Mouse (Mus musculus): ENCODE results near the gene Klk1b11. TPM values are rescaled to one million over a fixed set of nuclear protein-coding genes. Genes with fewer than 3 reads are reported as not detected.
"Not testable (repeated sequence)": the region's sequence is repeated elsewhere in the genome, so short reads cannot be mapped to it uniquely, and the experiment has no call there.

The Klk1b11 gene
- not detected in 2 replicates for polyA plus RNA-seq (2016; fragmentation: Nextera tagmentation; extraction: Ambion mirVana)

DNA sequence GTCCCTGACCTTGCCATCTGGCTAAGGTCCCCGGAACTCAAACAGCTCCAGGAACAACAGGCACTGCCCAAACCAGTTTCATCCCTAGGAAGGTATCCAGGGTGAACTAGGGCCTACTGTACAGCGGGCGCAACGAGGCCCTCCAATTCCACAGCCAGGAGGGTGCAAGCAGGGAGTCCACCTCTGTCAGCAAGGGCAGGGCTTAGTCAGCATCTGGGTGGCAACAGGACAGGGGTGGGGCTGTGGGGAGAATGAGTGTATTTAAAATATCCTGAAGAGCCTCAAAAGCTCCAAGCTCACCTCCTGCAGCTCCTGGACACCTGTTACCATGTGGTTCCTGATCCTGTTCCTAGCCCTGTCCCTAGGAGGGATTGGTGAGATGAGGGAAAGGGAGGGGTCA, at the start of gene Klk1b11:
Gene Klk1b11 (plus strand): TSS at position 301 of the 400 bp plus-strand sequence.
- not testable (repeated sequence) for H3K9ac ChIP-seq; H3K36me3 ChIP-seq; H3K4me1 ChIP-seq (replicated peaks); H3K27me3 ChIP-seq (replicated peaks); H3K4me3 ChIP-seq; H3K9me3 ChIP-seq (replicated peaks); ATAC-seq (ENCODE audit: insufficient number of reproducible peaks, low FRiP score); H3K27ac ChIP-seq (ENCODE audit: poor library complexity, severe bottlenecking); H3K4me2 ChIP-seq
- WGBS, result 66% methylated on average over 4 of the region's 4 CpGs

DNA sequence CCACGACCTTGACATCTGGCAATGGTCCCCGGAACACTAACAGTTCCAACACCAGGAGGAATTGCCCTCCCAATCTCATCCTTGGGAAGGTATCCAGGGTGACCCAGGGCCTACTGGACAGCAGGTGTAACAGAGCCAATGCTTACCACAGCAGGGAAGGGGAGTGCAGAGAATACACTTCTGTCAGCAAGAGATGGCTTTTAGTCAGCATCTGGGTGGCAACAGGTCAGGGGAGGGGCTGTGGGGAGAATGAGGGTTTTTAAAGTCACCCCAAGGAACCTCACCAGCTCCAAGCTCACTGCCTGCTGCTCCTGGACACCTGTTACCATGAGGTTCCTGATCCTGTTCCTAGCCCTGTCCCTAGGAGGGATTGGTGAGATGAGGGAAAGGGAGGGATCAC, 45.3 kb upstream of the Klk1b11 start, which contains the start of gene Klk1b8:
Gene Klk1b8 (plus strand): TSS at position 301 of the 400 bp plus-strand sequence.
- Histone ChIP-seq H3K9me3 (replicated peaks) (no peaks in the 10 kb centered on the region), H3K27ac (ENCODE audit: poor library complexity, severe bottlenecking) (no peak within 1 kb of the TSS), H3K9ac (no peak within 1 kb of the TSS), H3K4me2 (no peak within 1 kb of the TSS), H3K27me3 (replicated peaks) (no peaks in the 10 kb centered on the region), H3K36me3 (no peaks in the 10 kb centered on the region), H3K4me3 (no peak within 1 kb of the TSS), H3K4me1 (replicated peaks) (no peaks in the 10 kb centered on the region)
- 64% methylated on average over 2 of the region's 2 CpGs for WGBS
- no peak for ATAC-seq (ENCODE audit: insufficient number of reproducible peaks, low FRiP score)

DNA sequence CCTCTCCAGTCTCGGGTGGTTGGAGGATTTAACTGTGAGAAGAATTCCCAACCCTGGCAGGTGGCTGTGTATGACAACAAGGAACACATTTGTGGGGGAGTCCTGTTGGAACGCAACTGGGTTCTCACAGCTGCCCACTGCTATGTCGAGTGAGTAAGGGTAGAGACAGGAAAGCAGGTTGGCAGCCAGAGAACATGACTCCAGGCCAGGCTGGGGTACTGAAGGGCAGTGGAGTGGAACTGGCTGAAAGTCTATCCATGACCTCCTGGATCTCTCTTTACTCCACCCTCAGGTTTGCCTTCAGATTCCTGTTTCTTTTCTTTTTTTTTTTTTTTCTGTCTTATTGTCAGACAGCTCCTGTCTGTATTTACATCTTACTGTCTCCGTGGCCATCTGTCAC, 43.0 kb upstream of the Klk1b11 start:
- 54% methylated on average over 4 of the region's 4 CpGs for WGBS
- Histone ChIP-seq H3K9me3 (replicated peaks) (no peaks in the 10 kb centered on the region), H3K4me3 (no peak overlapping the region), H3K27me3 (replicated peaks) (no peaks in the 10 kb centered on the region), H3K4me1 (replicated peaks) (no peaks in the 10 kb centered on the region), H3K9ac (no peak overlapping the region), H3K36me3 (no peaks in the 10 kb centered on the region), H3K27ac (ENCODE audit: poor library complexity, severe bottlenecking) (no peak overlapping the region), H3K4me2 (no peak overlapping the region)
- ATAC-seq (ENCODE audit: insufficient number of reproducible peaks, low FRiP score), result no peak

DNA sequence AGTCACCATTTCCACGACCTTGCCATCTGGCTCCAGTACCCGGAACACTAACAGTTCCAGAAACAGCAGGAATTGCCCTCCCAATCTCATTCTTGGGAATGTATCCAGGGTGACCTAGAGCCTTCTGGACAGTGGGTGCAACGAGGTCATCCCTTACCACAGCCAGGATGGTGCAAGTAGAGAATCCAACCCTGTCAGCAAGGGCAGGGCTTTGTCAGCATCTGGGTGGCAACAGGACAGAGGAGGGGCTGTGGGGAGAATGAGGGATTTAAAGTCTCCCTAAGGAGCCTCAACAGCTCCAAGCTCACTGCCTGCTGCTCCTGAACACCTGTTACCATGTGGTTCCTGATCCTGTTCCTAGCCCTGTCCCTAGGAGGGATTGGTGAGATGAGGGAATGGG, 29.2 kb upstream of the Klk1b11 start, which contains the start of gene Klk1b1:
Gene Klk1b1 (plus strand): TSS at position 301 of the 400 bp plus-strand sequence.
- no peak for ATAC-seq (ENCODE audit: insufficient number of reproducible peaks, low FRiP score)
- WGBS, result 61% methylated on average over 3 of the region's 3 CpGs
- H3K9ac ChIP-seq, result no peak within 1 kb of the TSS
- no peak within 1 kb of the TSS for H3K4me3 ChIP-seq
- H3K4me1 ChIP-seq (replicated peaks), result no peaks in the 10 kb centered on the region
- no peaks in the 10 kb centered on the region for H3K9me3 ChIP-seq (replicated peaks)
- no peak within 1 kb of the TSS for H3K27ac ChIP-seq (ENCODE audit: poor library complexity, severe bottlenecking)
- no peaks in the 10 kb centered on the region for H3K27me3 ChIP-seq (replicated peaks)
- no peak within 1 kb of the TSS for H3K4me2 ChIP-seq
- no peaks in the 10 kb centered on the region for H3K36me3 ChIP-seq

DNA sequence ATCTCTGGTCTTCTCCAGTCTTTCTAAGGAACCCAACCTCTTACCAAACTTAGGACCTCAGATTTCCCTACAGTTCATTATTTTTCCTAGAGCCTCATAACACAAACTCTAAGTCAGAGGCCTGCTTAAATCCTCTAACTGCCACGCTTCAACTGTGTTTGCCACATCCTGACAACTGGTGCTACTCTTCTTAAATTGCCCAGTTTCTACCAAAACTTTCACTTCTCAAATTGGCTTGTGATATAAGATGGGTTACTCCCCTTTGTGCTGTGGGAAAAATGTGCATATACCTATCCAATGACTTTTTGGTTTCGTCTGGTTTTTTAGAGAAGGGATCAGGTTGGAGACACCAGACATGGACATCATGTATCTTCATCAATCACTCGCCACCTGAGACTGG, 28.6 kb upstream of the Klk1b11 start:
- H3K9me3 ChIP-seq (replicated peaks), result no peaks in the 10 kb centered on the region
- H3K4me1 ChIP-seq (replicated peaks), result no peaks in the 10 kb centered on the region
- 72% methylated on average over 3 of the region's 3 CpGs for WGBS
- no peaks in the 10 kb centered on the region for H3K27me3 ChIP-seq (replicated peaks)
- H3K9ac ChIP-seq, result no peak overlapping the region
- H3K36me3 ChIP-seq, result no peaks in the 10 kb centered on the region
- no peak overlapping the region for H3K4me3 ChIP-seq
- no peak for ATAC-seq (ENCODE audit: insufficient number of reproducible peaks, low FRiP score)
- H3K4me2 ChIP-seq, result no peak overlapping the region
- no peak overlapping the region for H3K27ac ChIP-seq (ENCODE audit: poor library complexity, severe bottlenecking)

DNA sequence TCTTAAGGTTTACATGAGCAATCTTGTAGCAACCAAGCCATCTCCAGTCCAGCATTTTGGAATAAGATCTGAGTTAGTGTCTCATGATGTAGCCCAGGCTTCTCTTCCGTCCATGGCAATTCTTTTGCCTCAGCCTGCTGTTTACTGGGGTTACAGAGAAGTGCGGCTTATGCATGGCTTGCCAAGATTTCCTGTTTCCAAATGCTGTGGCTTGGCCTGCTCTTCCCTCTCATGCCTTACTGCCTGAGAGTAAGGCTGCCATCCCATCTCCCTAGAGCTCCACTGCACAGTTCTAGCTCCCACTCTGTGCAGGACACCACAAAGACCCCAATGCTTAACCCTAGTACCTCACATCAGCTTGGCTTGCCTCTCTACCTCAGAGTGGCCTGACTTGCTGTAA, 28.1 kb upstream of the Klk1b11 start:
- no peak overlapping the region for H3K9ac ChIP-seq
- WGBS, result 77% methylated on average over 2 of the region's 2 CpGs
- ATAC-seq (ENCODE audit: insufficient number of reproducible peaks, low FRiP score), result no peak

DNA sequence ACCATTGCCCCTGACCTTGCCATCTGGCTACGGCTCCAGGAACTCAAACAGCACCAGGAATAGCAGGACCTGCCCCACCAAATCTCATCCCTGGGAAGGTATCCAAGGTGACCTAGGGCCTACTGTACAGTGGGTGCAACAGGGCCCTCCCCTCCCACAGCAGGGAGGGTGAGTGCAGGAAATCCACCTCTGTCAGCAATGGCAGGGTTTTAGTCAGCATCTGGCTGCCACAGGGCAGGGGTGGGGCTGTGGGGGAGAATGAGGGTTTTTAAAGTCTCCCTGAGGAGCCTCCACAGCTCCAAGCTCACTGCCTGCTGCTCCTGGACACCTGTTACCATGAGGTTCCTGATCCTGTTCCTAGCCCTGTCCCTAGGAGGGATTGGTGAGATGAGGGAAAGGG, 19.9 kb upstream of the Klk1b11 start, which contains the start of gene Klk1b9:
Gene Klk1b9 (plus strand): TSS at position 301 of the 400 bp plus-strand sequence.
- 95% methylated on average over 1 of the region's 1 CpGs for WGBS

More for the DNA sequence above, 28.1 kb upstream of the Klk1b11 start:
- Histone ChIP-seq H3K4me3 (no peak overlapping the region), H3K4me2 (no peak overlapping the region), H3K27ac (ENCODE audit: poor library complexity, severe bottlenecking) (no peak overlapping the region), H3K4me1 (replicated peaks) (no peaks in the 10 kb centered on the region), H3K36me3 (no peaks in the 10 kb centered on the region), H3K9me3 (replicated peaks) (no peaks in the 10 kb centered on the region), H3K27me3 (replicated peaks) (no peaks in the 10 kb centered on the region)

DNA sequence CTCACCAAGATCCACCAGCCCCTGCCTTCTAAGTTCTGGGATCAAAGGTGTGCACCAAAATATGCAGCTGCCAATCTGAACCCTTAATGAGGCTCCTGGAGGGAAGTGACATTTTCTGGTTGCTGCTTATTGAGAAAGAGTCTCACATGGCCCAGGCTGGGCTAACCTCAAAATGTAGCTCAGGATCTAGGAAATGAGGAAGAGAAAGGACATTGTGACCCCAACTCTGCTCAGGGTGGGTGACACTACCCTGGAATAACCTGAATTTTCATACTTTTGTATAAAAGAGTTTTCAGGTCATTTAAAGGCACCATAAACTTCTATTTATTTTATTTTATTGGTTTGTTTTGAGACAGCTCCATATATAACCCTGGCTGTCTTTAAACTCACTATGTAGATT, 10.0 kb upstream of the Klk1b11 start:
- H3K4me1 ChIP-seq (replicated peaks), result no peaks in the 10 kb centered on the region
- ATAC-seq (ENCODE audit: insufficient number of reproducible peaks, low FRiP score), result no peak
- no peaks in the 10 kb centered on the region for H3K9me3 ChIP-seq (replicated peaks)

More for the DNA sequence above, 19.9 kb upstream of the Klk1b11 start, which contains the start of gene Klk1b9:
- H3K4me1 ChIP-seq (replicated peaks); H3K4me2 ChIP-seq; H3K27me3 ChIP-seq (replicated peaks); H3K9me3 ChIP-seq (replicated peaks); H3K36me3 ChIP-seq; H3K4me3 ChIP-seq; H3K9ac ChIP-seq; H3K27ac ChIP-seq (ENCODE audit: poor library complexity, severe bottlenecking); ATAC-seq (ENCODE audit: insufficient number of reproducible peaks, low FRiP score): not testable (repeated sequence)

DNA sequence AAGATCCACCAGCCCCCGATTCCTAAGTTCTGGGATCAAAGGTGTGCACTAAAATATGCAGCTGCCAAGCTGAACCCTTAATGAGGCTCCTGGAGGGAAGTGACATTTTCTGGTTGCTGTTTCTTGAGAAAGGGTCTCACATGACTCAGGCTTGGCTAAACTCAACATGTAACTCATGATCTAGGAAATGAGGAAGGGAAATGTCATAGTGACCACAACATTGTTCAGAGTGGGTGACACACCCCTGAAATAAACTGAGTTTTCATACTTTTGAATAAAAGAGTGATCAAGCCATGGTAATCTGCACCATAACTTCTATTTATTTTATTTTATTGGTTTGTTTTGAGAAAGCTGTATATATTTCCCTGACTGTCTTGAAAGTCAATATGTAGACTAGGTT, 856 bp upstream of the Klk1b11 start:
- WGBS, result 79% methylated on average over 1 of the region's 1 CpGs
- H3K9ac ChIP-seq; H3K36me3 ChIP-seq; H3K27ac ChIP-seq (ENCODE audit: poor library complexity, severe bottlenecking); H3K4me1 ChIP-seq (replicated peaks); H3K4me3 ChIP-seq; H3K27me3 ChIP-seq (replicated peaks); ATAC-seq (ENCODE audit: insufficient number of reproducible peaks, low FRiP score); H3K9me3 ChIP-seq (replicated peaks); H3K4me2 ChIP-seq: not testable (repeated sequence)

More for the DNA sequence above, 10.0 kb upstream of the Klk1b11 start:
- H3K27me3 ChIP-seq (replicated peaks), result no peaks in the 10 kb centered on the region; the same call in 1 of the 2 replicates
- H3K4me3 ChIP-seq, result no peak overlapping the region
- no peak overlapping the region for H3K9ac ChIP-seq
- no peaks in the 10 kb centered on the region for H3K36me3 ChIP-seq
- H3K4me2 ChIP-seq, result no peak overlapping the region
- no peak overlapping the region for H3K27ac ChIP-seq (ENCODE audit: poor library complexity, severe bottlenecking)

DNA sequence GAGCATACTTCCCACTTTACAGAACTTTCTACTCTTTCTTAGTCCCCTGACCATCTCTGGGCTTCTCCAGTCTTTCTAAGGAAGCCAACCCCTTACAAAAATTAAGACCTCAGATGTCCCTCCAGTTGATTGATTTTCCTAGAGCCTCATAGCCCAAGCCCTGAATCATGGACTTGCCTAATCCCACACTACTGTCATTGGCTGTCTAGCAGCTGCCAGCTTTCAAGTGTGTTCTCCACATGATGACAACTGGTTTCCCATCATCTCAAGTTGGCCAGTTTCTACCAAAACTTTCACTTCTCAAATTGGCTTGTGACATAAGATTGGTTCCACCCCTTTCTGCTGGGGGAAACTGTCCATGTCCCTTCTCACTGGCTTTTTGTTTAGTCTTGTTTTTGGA, 9.2 kb downstream of the Klk1b11 start:
- no peak overlapping the region for H3K27ac ChIP-seq (ENCODE audit: poor library complexity, severe bottlenecking)
- H3K4me1 ChIP-seq (replicated peaks), result no peaks in the 10 kb centered on the region
- no peaks in the 10 kb centered on the region for H3K27me3 ChIP-seq (replicated peaks)
- no peak for ATAC-seq (ENCODE audit: insufficient number of reproducible peaks, low FRiP score)
- no peak overlapping the region for H3K9ac ChIP-seq
- no peaks in the 10 kb centered on the region for H3K9me3 ChIP-seq (replicated peaks)
- no peak overlapping the region for H3K4me3 ChIP-seq
- no peak overlapping the region for H3K4me2 ChIP-seq
- H3K36me3 ChIP-seq, result no peaks in the 10 kb centered on the region

DNA sequence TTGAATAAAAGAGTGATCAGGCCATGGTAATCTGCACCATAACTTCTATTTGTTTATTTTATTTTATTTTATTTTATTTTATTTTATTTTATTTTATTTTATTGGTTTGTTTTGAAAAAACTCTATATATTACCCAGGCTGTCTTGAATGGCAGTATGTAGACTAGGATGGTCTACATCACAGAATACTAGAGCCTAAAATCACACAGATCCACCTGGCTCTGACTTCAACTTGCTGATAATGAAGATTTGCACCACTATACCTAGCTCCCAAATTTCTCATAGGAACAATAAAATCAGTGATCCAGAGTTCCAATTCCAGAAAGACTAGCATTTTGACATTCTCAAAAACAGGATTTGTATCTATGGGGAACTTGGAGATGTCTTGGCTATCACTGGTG, 16.2 kb downstream of the Klk1b11 start, which contains the start of gene Klk1b26:
Gene Klk1b26 (plus strand): TSS at position 301 of the 400 bp plus-strand sequence.
- H3K27me3 ChIP-seq (replicated peaks); H3K36me3 ChIP-seq; H3K9ac ChIP-seq; H3K27ac ChIP-seq (ENCODE audit: poor library complexity, severe bottlenecking); H3K9me3 ChIP-seq (replicated peaks); H3K4me2 ChIP-seq; H3K4me1 ChIP-seq (replicated peaks); H3K4me3 ChIP-seq; ATAC-seq (ENCODE audit: insufficient number of reproducible peaks, low FRiP score): not testable (repeated sequence)

DNA sequence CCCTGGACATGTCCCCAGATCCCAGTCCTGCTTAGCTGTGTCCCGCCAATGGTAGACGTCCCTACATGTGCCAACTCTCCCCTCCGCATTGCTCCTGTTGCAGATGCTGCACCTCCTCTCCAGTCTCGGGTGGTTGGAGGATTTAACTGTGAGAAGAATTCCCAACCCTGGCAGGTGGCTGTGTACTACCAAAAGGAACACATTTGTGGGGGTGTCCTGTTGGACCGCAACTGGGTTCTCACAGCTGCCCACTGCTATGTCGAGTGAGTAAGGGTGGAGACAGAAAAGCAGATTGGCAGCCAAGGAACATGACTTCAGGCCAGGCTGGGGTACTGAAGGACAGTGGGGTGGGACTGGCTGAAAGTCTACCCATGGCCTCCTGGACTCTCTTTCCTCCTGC, 19.0 kb downstream of the Klk1b11 start:
- H3K4me3 ChIP-seq; ATAC-seq (ENCODE audit: insufficient number of reproducible peaks, low FRiP score); H3K36me3 ChIP-seq; H3K27ac ChIP-seq (ENCODE audit: poor library complexity, severe bottlenecking); H3K27me3 ChIP-seq (replicated peaks); H3K4me2 ChIP-seq; H3K4me1 ChIP-seq (replicated peaks); H3K9me3 ChIP-seq (replicated peaks); H3K9ac ChIP-seq: not testable (repeated sequence)
- 72% methylated on average over 6 of the region's 6 CpGs for WGBS
